Mouse (Mus musculus) brain, embryonic 14.5 days (tissue): ENCODE measurements around the gene Gm17190. TPM values are rescaled to one million over a fixed set of nuclear protein-coding genes. Genes with fewer than 3 reads are reported as not detected.

Source experiments
- DNase-seq: peaks from one replicate; pipeline ENCODE4 v3.0.0-alpha.2; 2011; ENCODE audit warnings: low read depth
- CTCF ChIP-seq: fragments of 200-500 bp; IDR thresholded peaks from 2 replicates; pipeline ENCODE4 v1.5.1; 2012; ENCODE audit warnings: inconsistent platforms, mild to moderate bottlenecking, moderate library complexity, borderline replicate concordance; ENCODE audit not compliant: insufficient read depth, insufficient read length; ENCODE audit errors: extremely low read depth
- POLR2A ChIP-seq: fragments of 200-500 bp; IDR thresholded peaks from 2 replicates; pipeline ENCODE4 v1.6.1; 2012; ENCODE audit warnings: mild to moderate bottlenecking, inconsistent platforms, borderline replicate concordance; ENCODE audit not compliant: poor library complexity, insufficient read depth, insufficient read length, severe bottlenecking; ENCODE audit errors: extremely low read depth
- polyA plus RNA-seq: library from polyadenylated mRNA; depleted of rRNA; stranded (reverse); fragments of >200 nt; gene quantifications from 2 replicates; pipeline ENCODE4 v1.2.3, GENCODE M21; 2012; rRNA removed

Gm17190 gene
- polyA plus RNA-seq, 1 experiment = not detected

GRCm38 (mm10) chr13:96125011-96125410, 43.2 kb downstream of the Gm17190 start:
- no peak for DNase-seq
- no peak for TF ChIP-seq CTCF
- no peak for TF ChIP-seq POLR2A

GRCm38 (mm10) chr13:96126669-96127068, 44.8 kb downstream of the Gm17190 start:
- no peak for DNase-seq
- TF ChIP-seq POLR2A (no peak), CTCF (no peak)

DNA sequence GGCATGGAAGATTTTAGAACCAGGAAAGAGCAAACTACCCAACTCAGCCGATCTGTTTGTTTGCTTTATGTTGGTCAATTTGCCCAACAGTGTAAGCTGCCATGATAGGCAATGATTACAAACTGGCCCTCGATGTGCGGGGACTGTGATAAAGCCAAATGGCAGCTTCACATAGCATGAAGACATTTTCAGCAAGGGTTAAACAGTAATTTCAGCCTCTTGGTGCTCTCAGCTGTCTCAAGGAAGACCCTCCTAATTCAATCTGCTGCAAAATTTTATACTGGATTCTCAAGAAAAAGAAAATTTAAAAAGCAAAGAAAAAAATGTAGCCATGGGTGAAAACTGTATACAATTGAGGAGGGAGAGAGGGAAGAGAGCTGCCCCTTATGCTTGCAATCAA, 47.2 kb downstream of the Gm17190 start:
- no peak for TF ChIP-seq CTCF
- no peak for DNase-seq

DNA sequence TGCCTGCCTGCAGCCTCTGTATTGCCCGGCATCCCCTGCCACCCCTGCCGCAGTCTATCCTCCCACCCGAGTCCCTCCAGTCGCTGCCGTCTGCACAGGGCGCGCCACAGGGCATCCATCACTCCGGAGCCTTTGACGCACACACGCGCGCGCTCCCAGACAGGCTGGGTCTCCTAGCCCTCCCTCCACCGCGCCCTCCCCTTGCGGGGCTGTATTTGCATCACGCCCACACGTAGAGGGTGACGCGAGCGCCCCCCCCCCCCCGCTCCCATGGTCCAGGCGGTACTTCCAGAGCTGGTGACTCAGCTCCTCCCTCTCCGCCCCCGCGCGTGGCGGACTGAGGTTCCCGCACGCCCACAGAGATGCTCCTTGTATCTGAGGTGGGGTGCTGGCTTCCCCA, 49.2 kb downstream of the Gm17190 start:
- 0 out of 2 replicates have a peak, but pooled peaks have one; percentile 13 for TF ChIP-seq POLR2A
- no peak for TF ChIP-seq CTCF
- peak; percentile 90 for DNase-seq

- no peak for DNase-seq
- TF ChIP-seq CTCF (no peak), POLR2A (no peak)
These were observed 50.1 kb downstream of the Gm17190 start for GRCm38 (mm10) chr13:96131911-96132310.

GRCm38 (mm10) chr13:96132401-96132816, 50.6 kb downstream of the Gm17190 start, which contains the start of gene Sv2c:
Sv2c (minus strand) TSS chr13:96132577.
- TF ChIP-seq POLR2A = no peak
- no peak for TF ChIP-seq CTCF
- peak; percentile 91 for DNase-seq

Other genes with a start within 250 kb of the Gm17190 start
- 5.1 and 6.0 TPM in 2 replicates for gene Iqgap2, start 190.1 kb upstream of the Gm17190 start, polyA plus RNA-seq
- gene Gm20075, start 678 bp upstream of the Gm17190 start, polyA plus RNA-seq = 2.4 and 3.2 TPM in 2 replicates
- 4.7 and 16.3 TPM in 2 replicates for gene Sv2c, start 50.5 kb downstream of the Gm17190 start, polyA plus RNA-seq